ENCODE assay signal across 26 mouse cellular contexts in genomic region chr10:49884106-49884505, GRCm38 (mm10).
DNase-seq lines count a peak whose midpoint lies in the region; TF ChIP-seq lines count a peak whose summit lies in the region.
"Had no signal": no experiment of that assay in that cellular context is flagged by ENCODE, and none has a peak within 500 bp of the region (broad histone marks: within the 10 kb centered on the region; RNA-seq: fewer than 3 reads in every experiment).

No protein-coding gene starts in this region.

- intact Hi-C loops in left cerebral cortex, postnatal 10 days (cut with DNase I): no loop called here
- intact Hi-C loops in left cerebral cortex, adult 2 months (cut with DNase I): no loop called here

- no peak overlapping the region for H3K4me3 ChIP-seq in left cerebral cortex, adult 2 months
- H3K4me3 ChIP-seq: forebrain, embryonic 13.5 days; heart, embryonic 12.5 days; hindbrain, embryonic 13.5 days; kidney, embryonic 15.5 days; limb, embryonic 13.5 days; lung, embryonic 15.5 days had no signal

- DNase-seq in left cerebral cortex, adult 11 months (ENCODE audit: low spot score): peak; percentile 15
- DNase-seq in left cerebral cortex, postnatal 10 days (ENCODE audit: extremely low spot score in 1 of 2, low spot score in 2 of 2): no peak
- peak; percentile 77 for DNase-seq in brain, adult 2 months (ENCODE audit: low read depth, low spot score)
- DNase-seq in left cerebral cortex, adult 2 months (ENCODE audit: extremely low spot score in 1 of 2, low spot score in 2 of 2): peak; percentile 8 to 16
- peak; percentile 7 to 47 for DNase-seq in right cerebral cortex, postnatal 36 days (ENCODE audit: low spot score in 2 of 2)
- DNase-seq in gastrocnemius, postnatal 10 days: no peak
- no peak for DNase-seq in gastrocnemius, adult 8-10 months (ENCODE audit: low spot score in 2 of 2)
- DNase-seq: adrenal gland, adult 8-10 months; B cell, adult 2 months; cerebellum, adult 11 months; cerebellum, adult 9-10 months; cerebellum, postnatal 36 days; gastrocnemius, postnatal 25 days; heart, adult 11 months; heart, postnatal 4 days; kidney, postnatal 25 days; lung, postnatal 36 days; spleen, adult 18-20 months; thymus, adult 18-20 months; thymus, postnatal 25 days had no signal

- no peak overlapping the region for H3K27ac ChIP-seq in left cerebral cortex, adult 2 months
- H3K27ac ChIP-seq: forebrain, embryonic 13.5 days; hindbrain, embryonic 13.5 days; kidney, embryonic 15.5 days; limb, embryonic 13.5 days; lung, embryonic 15.5 days had no signal

- TF ChIP-seq CTCF in left cerebral cortex, adult 2 months (IDR thresholded peaks at IDR 0.05): no peak

Comparison
In these comparisons a context has a peak if more than half of its experiments do, and no peak if none do; other contexts are left out.
1. DNase-seq: peak in left cerebral cortex, adult 11 months (single experiment), brain, adult 2 months (single experiment), left cerebral cortex, adult 2 months (2 of 2) and right cerebral cortex, postnatal 36 days (2 of 2); none in left cerebral cortex, postnatal 10 days (0 of 2), gastrocnemius, postnatal 10 days (single experiment) and gastrocnemius, adult 8-10 months (0 of 2).